Mouse (Mus musculus) myocyte (in vitro differentiated cells): Measurements from ENCODE around the gene Slc1a6. TPM values are rescaled to one million over a fixed set of nuclear protein-coding genes. Genes with fewer than 3 reads are reported as not detected.

ENCODE experiments used
- H3K27me3 ChIP-seq: one replicate; pipeline ENCODE4 v1.6.1; 2011; ENCODE audit not compliant: control insufficient read depth, insufficient read depth, insufficient read length
- H3K36me3 ChIP-seq: one replicate; pipeline ENCODE4 v1.6.1; 2011; ENCODE audit not compliant: control insufficient read depth, insufficient read depth
- H3K4me2 ChIP-seq: one replicate; pipeline ENCODE4 v1.6.1; 2011; ENCODE audit warnings: low read depth, control low read depth
- H3K4me3 ChIP-seq: one replicate; pipeline ENCODE4 v1.5.1; 2011; ENCODE audit warnings: mild to moderate bottlenecking, control low read depth, moderate library complexity
- H3K79me2 ChIP-seq: one replicate; pipeline ENCODE4 v1.6.1; 2011; ENCODE audit not compliant: control insufficient read depth, insufficient read depth
- H3ac ChIP-seq: one replicate; pipeline ENCODE4 v1.6.1; 2011; ENCODE audit not compliant: control insufficient read depth, insufficient read length
- CEBPB ChIP-seq: IDR thresholded peaks from 2 replicates; pipeline ENCODE4 v1.6.1; 2011; ENCODE audit warnings: mild to moderate bottlenecking, moderate library complexity; ENCODE audit not compliant: poor library complexity, insufficient read depth, severe bottlenecking
- E2F4 ChIP-seq: IDR thresholded peaks from one replicate; pipeline ENCODE4 v1.6.1; 2011; ENCODE audit warnings: mild to moderate bottlenecking, control low read depth, moderate library complexity; ENCODE audit not compliant: insufficient read depth
- MAX ChIP-seq: IDR thresholded peaks from one replicate; pipeline ENCODE4 v1.6.1; 2011; ENCODE audit warnings: low read depth, mild to moderate bottlenecking, control low read depth
- MYOD1 ChIP-seq, 3 experiments: IDR thresholded peaks; one replicate each; pipeline ENCODE4 v1.6.1; 2011; ENCODE audit warnings: control low read depth in 2 of 3, low read depth in 2 of 3, mild to moderate bottlenecking in 2 of 3, moderate library complexity in 1 of 3; ENCODE audit not compliant: insufficient read length in 2 of 3, control insufficient read depth in 1 of 3
- MYOG ChIP-seq, 3 experiments: IDR thresholded peaks; one replicate each; pipeline ENCODE4 v1.6.1; 2011; ENCODE audit warnings: control low read depth in 2 of 3, low read depth in 2 of 3, mild to moderate bottlenecking in 2 of 3; ENCODE audit not compliant: insufficient read length in 2 of 3, control insufficient read depth in 1 of 3, insufficient read depth in 1 of 3
- POLR2A ChIP-seq: IDR thresholded peaks from one replicate; pipeline ENCODE4 v1.6.1; 2011; ENCODE audit warnings: low read depth, mild to moderate bottlenecking, control low read depth, moderate library complexity; ENCODE audit not compliant: insufficient read length
- POLR2AphosphoS2 ChIP-seq: IDR thresholded peaks from one replicate; pipeline ENCODE4 v1.6.1; 2011; ENCODE audit warnings: low read depth, control low read depth; ENCODE audit not compliant: insufficient read length
- REST ChIP-seq: IDR thresholded peaks from one replicate; pipeline ENCODE4 v1.6.1; 2011; ENCODE audit warnings: mild to moderate bottlenecking, control low read depth, moderate library complexity; ENCODE audit not compliant: insufficient read depth, insufficient read length
- SRF ChIP-seq: IDR thresholded peaks from one replicate; pipeline ENCODE4 v1.6.1; 2011; ENCODE audit warnings: low read depth; ENCODE audit not compliant: control insufficient read depth, insufficient read length
- TCF12 ChIP-seq: IDR thresholded peaks from one replicate; pipeline ENCODE4 v1.6.1; 2011; ENCODE audit warnings: mild to moderate bottlenecking, control low read depth; ENCODE audit not compliant: poor library complexity, insufficient read depth, severe bottlenecking
- TCF3 ChIP-seq: IDR thresholded peaks from one replicate; pipeline ENCODE4 v1.6.1; 2011; ENCODE audit warnings: low read depth, control low read depth; ENCODE audit not compliant: insufficient read length
- USF1 ChIP-seq: IDR thresholded peaks from one replicate; pipeline ENCODE4 v1.6.1; 2011; ENCODE audit warnings: low read depth, mild to moderate bottlenecking, control low read depth, moderate library complexity
- polyA plus RNA-seq: library from polyadenylated mRNA; unstranded; fragments of >200 nt; fragmentation: generic; extraction: Trizol; gene quantifications from one replicate; pipeline ENCODE4 v1.2.1, GENCODE M21; 2012; ENCODE audit warnings: missing spikeins

Gene Slc1a6
- polyA plus RNA-seq, 1 experiment, result 0.05 TPM

DNA sequence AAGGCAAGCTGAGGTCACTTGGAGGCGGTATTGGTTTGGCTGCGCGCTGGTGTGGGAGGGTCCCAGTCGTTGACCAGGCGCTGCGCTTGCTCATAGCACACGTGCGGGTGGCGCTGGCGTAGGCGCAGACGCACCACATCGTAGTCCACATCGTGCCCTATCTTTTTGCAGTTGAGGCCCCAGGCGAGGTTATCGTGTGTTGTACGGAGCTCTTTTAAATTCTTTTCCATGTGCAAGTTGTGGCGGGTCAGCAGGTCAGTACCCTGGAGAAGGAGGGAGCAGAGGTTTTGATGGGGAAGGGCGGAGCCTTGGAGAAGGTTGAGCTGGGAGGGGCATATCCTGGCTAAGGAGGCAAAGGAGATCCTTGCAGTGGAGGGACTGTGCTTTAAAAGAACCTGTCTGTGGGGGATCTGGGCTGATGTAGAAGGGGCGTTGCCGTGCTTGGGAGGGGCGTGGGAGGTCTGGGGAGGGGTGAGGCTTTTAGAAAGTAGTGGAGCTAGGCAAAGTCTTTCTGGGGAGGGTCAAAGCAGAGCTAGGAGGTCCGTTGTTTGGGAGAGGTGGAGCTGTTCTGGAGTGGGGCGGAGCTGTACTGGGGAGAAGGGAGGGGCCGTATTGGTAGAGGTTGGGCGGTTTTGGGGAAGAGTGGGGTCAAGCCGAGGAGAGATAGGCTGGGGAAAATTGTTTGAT, 33.1 kb upstream of the Slc1a6 start:
- Histone ChIP-seq H3ac (no peak overlapping the region), H3K79me2 (no peaks in the 10 kb centered on the region), H3K4me2 (no peak overlapping the region), H3K36me3 (no peaks in the 10 kb centered on the region), H3K27me3 (peaks cover 2% of the 10 kb centered on the region), H3K4me3 (no peak overlapping the region)
- no peak for TF ChIP-seq TCF12
- TF ChIP-seq E2F4, result no peak
- no peak for TF ChIP-seq MAX
- no peak for TF ChIP-seq USF1
- no peak for TF ChIP-seq REST
- TF ChIP-seq MYOD1 (IDR thresholded peaks at IDR 0.05; ENCODE audit: control insufficient read depth in 1 of 3, insufficient read length in 2 of 3, low read depth in 2 of 3), result no peak
- TF ChIP-seq CEBPB, result no peak
- no peak for TF ChIP-seq POLR2AphosphoS2

GRCm38 (mm10) chr10:78748161-78748560, 32.1 kb upstream of the Slc1a6 start:
- no peaks in the 10 kb centered on the region for H3K79me2 ChIP-seq
- peaks cover 10% of the 10 kb centered on the region for H3K27me3 ChIP-seq
- H3ac ChIP-seq, result no peak overlapping the region
- H3K4me3 ChIP-seq, result no peak overlapping the region
- no peak for TF ChIP-seq POLR2AphosphoS2
- no peak for TF ChIP-seq E2F4
- no peak for TF ChIP-seq USF1
- no peak for TF ChIP-seq CEBPB
- TF ChIP-seq MYOG (IDR thresholded peaks at IDR 0.05; ENCODE audit: control insufficient read depth in 1 of 3, insufficient read depth in 1 of 3, insufficient read length in 2 of 3, low read depth in 2 of 3), result no peak
- TF ChIP-seq MAX, result no peak
- TF ChIP-seq POLR2A, result no peak
- no peak for TF ChIP-seq MYOD1 (IDR thresholded peaks at IDR 0.05; ENCODE audit: control insufficient read depth in 1 of 3, insufficient read length in 2 of 3, low read depth in 2 of 3)
- TF ChIP-seq SRF, result no peak
- TF ChIP-seq TCF12, result no peak
- H3K4me2 ChIP-seq, result no peak overlapping the region
- no peaks in the 10 kb centered on the region for H3K36me3 ChIP-seq

DNA sequence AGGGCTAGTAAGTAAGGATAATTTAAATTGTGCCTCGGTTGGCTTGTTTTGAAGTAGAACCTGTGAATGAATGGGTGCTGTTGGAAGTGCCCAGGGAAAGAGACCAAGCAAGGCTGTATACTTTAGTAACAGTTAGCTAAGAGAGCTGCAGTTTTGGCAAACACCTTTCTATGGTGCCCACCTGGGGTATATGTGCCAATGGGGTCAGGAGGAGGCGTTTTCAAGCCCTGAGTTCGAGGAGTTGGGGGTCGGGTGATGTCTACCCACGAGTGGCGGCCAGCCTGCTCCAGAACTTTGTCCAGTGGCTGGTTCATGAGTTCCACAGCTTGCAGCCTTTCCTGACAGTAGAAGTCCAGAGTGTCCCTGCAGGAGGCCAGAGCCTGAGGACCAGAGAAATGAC, 31.4 kb upstream of the Slc1a6 start:
- H3K27me3 ChIP-seq, result peaks cover 10% of the 10 kb centered on the region
- no peaks in the 10 kb centered on the region for H3K79me2 ChIP-seq
- no peaks in the 10 kb centered on the region for H3K36me3 ChIP-seq
- H3ac ChIP-seq, result no peak overlapping the region
- TF ChIP-seq REST, result no peak
- no peak for TF ChIP-seq TCF3
- TF ChIP-seq MYOG (IDR thresholded peaks at IDR 0.05; ENCODE audit: control insufficient read depth in 1 of 3, insufficient read depth in 1 of 3, insufficient read length in 2 of 3, low read depth in 2 of 3), result no peak
- no peak overlapping the region for H3K4me2 ChIP-seq
- H3K4me3 ChIP-seq, result no peak overlapping the region

- H3K79me2 ChIP-seq, result no peaks in the 10 kb centered on the region
- H3ac ChIP-seq, result no peak within 1 kb of the TSS
- TF ChIP-seq USF1 (no peak), MYOD1 (IDR thresholded peaks at IDR 0.05; ENCODE audit: control insufficient read depth in 1 of 3, insufficient read length in 2 of 3, low read depth in 2 of 3) (no peak), TCF3 (no peak), E2F4 (no peak), MAX (no peak), REST (no peak), CEBPB (no peak), POLR2AphosphoS2 (no peak), SRF (no peak), POLR2A (no peak), TCF12 (no peak)
- H3K36me3 ChIP-seq, result no peaks in the 10 kb centered on the region
- H3K4me2 ChIP-seq, result no peak within 1 kb of the TSS
- peaks cover 10% of the 10 kb centered on the region for H3K27me3 ChIP-seq
- no peak within 1 kb of the TSS for H3K4me3 ChIP-seq
Observed at GRCm38 (mm10) chr10:78752452-78753191, 27.7 kb upstream of the Slc1a6 start, which contains the start of gene Ccdc105. Gene Ccdc105, minus strand, starts transcription at chr10:78753065.

GRCm38 (mm10) chr10:78756021-78756420, 24.3 kb upstream of the Slc1a6 start:
- TF ChIP-seq POLR2A, result no peak
- TF ChIP-seq TCF3, result no peak
- no peak for TF ChIP-seq USF1
- no peak for TF ChIP-seq MAX
- no peak for TF ChIP-seq MYOG (IDR thresholded peaks at IDR 0.05; ENCODE audit: control insufficient read depth in 1 of 3, insufficient read depth in 1 of 3, insufficient read length in 2 of 3, low read depth in 2 of 3)
- TF ChIP-seq POLR2AphosphoS2, result no peak
- TF ChIP-seq E2F4, result no peak
- no peak for TF ChIP-seq REST
- no peak for TF ChIP-seq TCF12
- Histone ChIP-seq H3K79me2 (no peaks in the 10 kb centered on the region), H3K4me2 (no peak overlapping the region)

More at GRCm38 (mm10) chr10:78756021-78756420, 24.3 kb upstream of the Slc1a6 start:
- H3K27me3 ChIP-seq, result peaks cover 10% of the 10 kb centered on the region
- no peak overlapping the region for H3ac ChIP-seq
- H3K36me3 ChIP-seq, result no peaks in the 10 kb centered on the region
- no peak overlapping the region for H3K4me3 ChIP-seq
